17 mouse cellular contexts compared by ENCODE assay signal in the genomic region with DNA sequence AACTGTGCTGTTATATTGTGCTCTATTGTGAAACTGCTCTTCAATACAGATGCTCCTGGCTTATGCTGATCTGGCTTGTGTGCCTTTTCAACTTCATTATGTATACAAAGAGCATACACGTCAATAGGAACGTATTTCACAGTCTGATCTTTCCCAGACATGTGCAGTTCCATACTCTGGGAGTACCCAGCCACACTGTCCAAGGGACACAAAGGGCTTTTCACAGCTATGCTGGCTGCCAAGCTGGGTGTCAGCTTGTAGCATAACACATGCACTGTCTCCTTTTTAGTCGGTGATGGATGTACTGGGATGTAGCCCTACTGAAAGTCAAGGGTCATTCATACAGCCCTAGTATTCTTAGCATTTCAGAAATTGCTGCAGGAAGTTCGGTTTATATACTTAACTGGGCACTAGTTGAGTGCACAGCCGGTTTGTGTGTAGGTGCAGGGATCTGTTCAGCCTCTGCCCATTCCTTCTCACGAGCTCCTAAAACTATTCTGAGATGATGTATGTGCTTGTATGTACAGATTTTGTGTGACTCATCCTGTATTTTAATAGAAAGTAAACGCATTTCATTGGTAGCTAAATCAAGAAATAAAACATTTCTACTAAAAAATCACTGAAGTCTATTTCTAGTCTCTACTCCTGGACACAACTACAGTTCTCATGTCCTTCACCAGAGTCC. TPM values are rescaled to one million over a fixed set of nuclear protein-coding genes. Genes with fewer than 3 reads are reported as not detected.
DNase-seq lines count a peak whose midpoint lies in the region; ATAC-seq and TF ChIP-seq lines count a peak whose summit lies in the region.
"Had no signal": no experiment of that assay in that cellular context is flagged by ENCODE, and none has a peak within 500 bp of the region (broad histone marks: within the 10 kb centered on the region; RNA-seq: fewer than 3 reads in every experiment).

No protein-coding gene starts in this region.

- H3K27me3 ChIP-seq in hindbrain, embryonic 11.5 days (ENCODE audit: control insufficient read depth, insufficient read depth, low read length) = no peaks in the 10 kb centered on the region
- no peaks in the 10 kb centered on the region for H3K27me3 ChIP-seq in hindbrain, embryonic 10.5 days (ENCODE audit: insufficient read depth, poor library complexity, severe bottlenecking)
- no peaks in the 10 kb centered on the region for H3K27me3 ChIP-seq in midbrain, postnatal 0 days (ENCODE audit: insufficient read depth, low read length)
- no peaks in the 10 kb centered on the region for H3K27me3 ChIP-seq in midbrain, embryonic 16.5 days (ENCODE audit: control insufficient read depth, insufficient read depth, low read depth, low read length)
- H3K27me3 ChIP-seq in hindbrain, embryonic 13.5 days = no peaks in the 10 kb centered on the region
- H3K27me3 ChIP-seq: limb, embryonic 12.5 days; liver, embryonic 13.5 days had no signal

- no peak for TF ChIP-seq CTCF in midbrain, postnatal 0 days (IDR thresholded peaks at IDR 0.05)

- no peaks in the 10 kb centered on the region for H3K4me1 ChIP-seq in hindbrain, embryonic 11.5 days (replicated peaks; ENCODE audit: control insufficient read depth, insufficient read depth, low read length)
- H3K4me1 ChIP-seq in hindbrain, embryonic 10.5 days (replicated peaks) = peaks cover 2% of the 10 kb centered on the region; the same call in 1 of the 2 replicates
- H3K4me1 ChIP-seq in midbrain, postnatal 0 days (ENCODE audit: insufficient read depth, low read length) = no peaks in the 10 kb centered on the region
- peaks cover 3% of the 10 kb centered on the region; the same call in 1 of the 2 replicates for H3K4me1 ChIP-seq in midbrain, embryonic 16.5 days (ENCODE audit: control insufficient read depth, insufficient read depth, low read length)
- peaks cover 16% of the 10 kb centered on the region; the same call in 1 of the 2 replicates for H3K4me1 ChIP-seq in hindbrain, embryonic 13.5 days (replicated peaks)
- H3K4me1 ChIP-seq: limb, embryonic 12.5 days had no signal

- WGBS in hindbrain, embryonic 11.5 days = 70% methylated on average over 7 of the region's 7 CpGs
- 83% methylated on average over 7 of the region's 7 CpGs for WGBS in hindbrain, embryonic 10.5 days
- 57% methylated on average over 7 of the region's 7 CpGs for WGBS in midbrain, postnatal 0 days
- 65% methylated on average over 7 of the region's 7 CpGs for WGBS in midbrain, embryonic 16.5 days
- 58% methylated on average over 7 of the region's 7 CpGs for WGBS in hindbrain, embryonic 13.5 days

- H3K9me3 ChIP-seq in hindbrain, embryonic 11.5 days (ENCODE audit: control insufficient read depth, low read length) = no peaks in the 10 kb centered on the region
- no peaks in the 10 kb centered on the region for H3K9me3 ChIP-seq in hindbrain, embryonic 10.5 days
- H3K9me3 ChIP-seq in midbrain, postnatal 0 days (ENCODE audit: low read length) = no peaks in the 10 kb centered on the region
- no peaks in the 10 kb centered on the region for H3K9me3 ChIP-seq in midbrain, embryonic 16.5 days (replicated peaks; ENCODE audit: control insufficient read depth, low read length, poor library complexity, severe bottlenecking)
- H3K9me3 ChIP-seq in hindbrain, embryonic 13.5 days = no peaks in the 10 kb centered on the region
- H3K9me3 ChIP-seq: limb, embryonic 12.5 days; liver, embryonic 13.5 days had no signal

- H3K4me3 ChIP-seq in hindbrain, embryonic 11.5 days (ENCODE audit: low read depth, low read length) = no peak overlapping the region
- no peak overlapping the region for H3K4me3 ChIP-seq in hindbrain, embryonic 10.5 days
- H3K4me3 ChIP-seq in midbrain, postnatal 0 days (ENCODE audit: low read depth, low read length) = no peak overlapping the region
- no peak overlapping the region for H3K4me3 ChIP-seq in midbrain, embryonic 16.5 days (ENCODE audit: low read depth, low read length)
- H3K4me3 ChIP-seq in hindbrain, embryonic 13.5 days = no peak overlapping the region
- H3K4me3 ChIP-seq: limb, embryonic 12.5 days; liver, embryonic 13.5 days had no signal

- no peak for DNase-seq in hindbrain, embryonic 11.5 days (ENCODE audit: low spot score)
- DNase-seq in hindbrain, embryonic 10.5 days (ENCODE audit: low spot score) = no peak
- DNase-seq in midbrain, postnatal 0 days (ENCODE audit: low spot score) = peak; percentile 44
- peak; percentile 62 for DNase-seq in telencephalon, adult 2 months (ENCODE audit: low read depth, low spot score)
- DNase-seq in heart, postnatal 36 days = no peak
- DNase-seq: adrenal gland, postnatal 14 days; cerebellum, postnatal 10 days; gastrocnemius, postnatal 10 days; kidney, adult 2 months; kidney, postnatal 14 days; liver, embryonic 13.5 days; lung, postnatal 36 days; right cerebral cortex, adult 18-20 months; thymus, adult 18-20 months had no signal

- no peak overlapping the region for H3K4me2 ChIP-seq in hindbrain, embryonic 11.5 days (replicated peaks; ENCODE audit: low read depth, low read length)
- no peak overlapping the region for H3K4me2 ChIP-seq in midbrain, postnatal 0 days (ENCODE audit: low read depth, low read length, poor library complexity, severe bottlenecking)
- H3K4me2 ChIP-seq in midbrain, embryonic 16.5 days (ENCODE audit: low read length) = no peak overlapping the region
- no peak overlapping the region for H3K4me2 ChIP-seq in hindbrain, embryonic 13.5 days
- H3K4me2 ChIP-seq: limb, embryonic 12.5 days; liver, embryonic 13.5 days had no signal

- peak; percentile 65; the same call in 1 of the 2 replicates for ATAC-seq in hindbrain, embryonic 11.5 days (ENCODE audit: low FRiP score)
- no peak for ATAC-seq in midbrain, postnatal 0 days (ENCODE audit: low FRiP score)
- ATAC-seq in midbrain, embryonic 16.5 days = no peak
- peak; percentile 63; the same call in 1 of the 2 replicates for ATAC-seq in hindbrain, embryonic 13.5 days (ENCODE audit: low FRiP score)

- intact Hi-C loops in heart, postnatal 36 days (cut with DNase I) = no loop called here

- H3K9ac ChIP-seq in hindbrain, embryonic 11.5 days (ENCODE audit: low read depth, low read length) = no peak overlapping the region
- H3K9ac ChIP-seq in midbrain, postnatal 0 days (replicated peaks; ENCODE audit: low read length, poor library complexity, severe bottlenecking) = no peak overlapping the region
- H3K9ac ChIP-seq in midbrain, embryonic 16.5 days (ENCODE audit: low read depth, low read length) = no peak overlapping the region
- H3K9ac ChIP-seq in hindbrain, embryonic 13.5 days = no peak overlapping the region
- H3K9ac ChIP-seq: limb, embryonic 12.5 days; liver, embryonic 13.5 days had no signal

- 0 out of 2 replicates have a peak overlapping the region, but pooled peaks have one; percentile 11 for H3K27ac ChIP-seq in hindbrain, embryonic 11.5 days (ENCODE audit: low read depth, low read length)
- H3K27ac ChIP-seq in hindbrain, embryonic 10.5 days = no peak overlapping the region
- no peak overlapping the region for H3K27ac ChIP-seq in midbrain, postnatal 0 days (ENCODE audit: low read depth, low read length)
- no peak overlapping the region for H3K27ac ChIP-seq in midbrain, embryonic 16.5 days (ENCODE audit: low read length)
- peak overlapping the region; percentile 62 for H3K27ac ChIP-seq in hindbrain, embryonic 13.5 days
- H3K27ac ChIP-seq: limb, embryonic 12.5 days; liver, embryonic 13.5 days had no signal

- no peaks in the 10 kb centered on the region for H3K36me3 ChIP-seq in hindbrain, embryonic 11.5 days (ENCODE audit: control insufficient read depth, insufficient read depth, low read length)
- no peaks in the 10 kb centered on the region for H3K36me3 ChIP-seq in hindbrain, embryonic 10.5 days
- no peaks in the 10 kb centered on the region for H3K36me3 ChIP-seq in midbrain, postnatal 0 days (ENCODE audit: insufficient read depth, low read length)
- no peaks in the 10 kb centered on the region for H3K36me3 ChIP-seq in midbrain, embryonic 16.5 days (ENCODE audit: control insufficient read depth, insufficient read depth, low read length)
- H3K36me3 ChIP-seq in hindbrain, embryonic 13.5 days = no peaks in the 10 kb centered on the region
- H3K36me3 ChIP-seq: limb, embryonic 12.5 days; liver, embryonic 13.5 days had no signal

RNA-seq across cellular contexts. Expression of a gene that starts 8.7 kb away (rescaled TPM):
- 15.1 and 16.4 TPM in 2 replicates for polyA plus RNA-seq in hindbrain, embryonic 11.5 days (2014; fragmentation: Nextera tagmentation; extraction: Ambion mirVana)
- 16.4 and 17.6 TPM in 2 replicates for polyA plus RNA-seq in hindbrain, embryonic 10.5 days (2016; fragmentation: Nextera tagmentation; extraction: Ambion mirVana)
- 77.1 and 93.6 TPM in 2 replicates for total RNA-seq in midbrain, postnatal 0 days (2014; rRNA removed)
- polyA plus RNA-seq in midbrain, postnatal 0 days (2015; fragmentation: Nextera tagmentation; extraction: Ambion mirVana) = 21.8 and 22.9 TPM in 2 replicates
- 35.0 and 35.7 TPM in 2 replicates for polyA plus RNA-seq in midbrain, embryonic 16.5 days (2015; fragmentation: Nextera tagmentation; extraction: Ambion mirVana)
- 19.8 and 23.1 TPM in 2 replicates for polyA plus RNA-seq in hindbrain, embryonic 13.5 days (2015; fragmentation: Nextera tagmentation; extraction: Ambion mirVana)
- 10 to 100 TPM; 13.2 to 13.7 TPM for total RNA-seq in heart, postnatal 36 days (2021)

RNA-seq across cellular contexts. Expression of a gene that starts 40.9 kb away (rescaled TPM):
- polyA plus RNA-seq in hindbrain, embryonic 11.5 days (2014; fragmentation: Nextera tagmentation; extraction: Ambion mirVana) = 12.0 and 17.7 TPM in 2 replicates
- polyA plus RNA-seq in hindbrain, embryonic 10.5 days (2016; fragmentation: Nextera tagmentation; extraction: Ambion mirVana) = 8.9 and 16.2 TPM in 2 replicates
- total RNA-seq in midbrain, postnatal 0 days (2014; rRNA removed) = 47.3 and 53.6 TPM in 2 replicates
- 20.5 and 20.9 TPM in 2 replicates for polyA plus RNA-seq in midbrain, postnatal 0 days (2015; fragmentation: Nextera tagmentation; extraction: Ambion mirVana)
- 31.5 and 33.6 TPM in 2 replicates for polyA plus RNA-seq in midbrain, embryonic 16.5 days (2015; fragmentation: Nextera tagmentation; extraction: Ambion mirVana)
- polyA plus RNA-seq in hindbrain, embryonic 13.5 days (2015; fragmentation: Nextera tagmentation; extraction: Ambion mirVana) = 28.1 and 30.7 TPM in 2 replicates
- under 1 TPM; 0.08 to 0.19 TPM for total RNA-seq in heart, postnatal 36 days (2021)

RNA-seq across cellular contexts. Expression of a gene that starts 49.9 kb away (rescaled TPM):
- polyA plus RNA-seq in hindbrain, embryonic 11.5 days (2014; fragmentation: Nextera tagmentation; extraction: Ambion mirVana) = 21.9 and 24.9 TPM in 2 replicates
- polyA plus RNA-seq in hindbrain, embryonic 10.5 days (2016; fragmentation: Nextera tagmentation; extraction: Ambion mirVana) = 12.5 and 17.1 TPM in 2 replicates
- total RNA-seq in midbrain, postnatal 0 days (2014; rRNA removed) = 59.1 and 62.2 TPM in 2 replicates
- polyA plus RNA-seq in midbrain, postnatal 0 days (2015; fragmentation: Nextera tagmentation; extraction: Ambion mirVana) = 8.9 and 9.4 TPM in 2 replicates
- 10.7 and 10.9 TPM in 2 replicates for polyA plus RNA-seq in midbrain, embryonic 16.5 days (2015; fragmentation: Nextera tagmentation; extraction: Ambion mirVana)
- polyA plus RNA-seq in hindbrain, embryonic 13.5 days (2015; fragmentation: Nextera tagmentation; extraction: Ambion mirVana) = 13.5 and 14.4 TPM in 2 replicates
- total RNA-seq in heart, postnatal 36 days (2021) = 10 to 100 TPM; 24.4 to 26.9 TPM

Comparison
In these comparisons a context has a peak if more than half of its experiments do, and no peak if none do; other contexts are left out.
1. H3K27ac ChIP-seq: peak in hindbrain, embryonic 11.5 days (single experiment) and hindbrain, embryonic 13.5 days (single experiment); none in hindbrain, embryonic 10.5 days (single experiment), midbrain, postnatal 0 days (single experiment) and midbrain, embryonic 16.5 days (single experiment).
2. ATAC-seq: peak in hindbrain, embryonic 11.5 days (single experiment) and hindbrain, embryonic 13.5 days (single experiment); none in midbrain, postnatal 0 days (single experiment) and midbrain, embryonic 16.5 days (single experiment).
3. DNase-seq: peak in midbrain, postnatal 0 days (single experiment) and telencephalon, adult 2 months (single experiment); none in hindbrain, embryonic 11.5 days (single experiment), hindbrain, embryonic 10.5 days (single experiment) and heart, postnatal 36 days (0 of 2).